Mouse (Mus musculus): ENCODE measurements around the gene Vcp. TPM values are rescaled to one million over a fixed set of nuclear protein-coding genes. Genes with fewer than 3 reads are reported as not detected.

Gene Vcp
- polyA plus RNA-seq, 1 experiment from 2014 or later: 578 TPM

GRCm38 (mm10) chr4:43030352-43030751 is 30.0 kb upstream of the Vcp start:
- Histone ChIP-seq H3K4me1 (ENCODE audit: insufficient read depth, low read length) (peaks cover 14% of the 10 kb centered on the region), H3K27me3 (ENCODE audit: insufficient read depth, low read length) (no peaks in the 10 kb centered on the region), H3K27ac (ENCODE audit: low read length) (peak overlapping the region; percentile 93), H3K36me3 (ENCODE audit: insufficient read depth, low read length) (peaks cover 39% of the 10 kb centered on the region), H3K4me3 (ENCODE audit: low read length) (peak overlapping the region; percentile 88), H3K4me2 (replicated peaks; ENCODE audit: low read depth, low read length) (peak overlapping the region; percentile 92), H3K9ac (replicated peaks; ENCODE audit: low read length) (peak overlapping the region; percentile 96), H3K9me3 (ENCODE audit: low read length) (no peaks in the 10 kb centered on the region)
- WGBS: 59% methylated on average over 9 of the region's 9 CpGs
- no peak for ATAC-seq (ENCODE audit: low FRiP score, low TSS enrichment)

GRCm38 (mm10) chr4:43029749-43030148 is 29.4 kb upstream of the Vcp start:
- no peak overlapping the region for H3K27ac ChIP-seq (ENCODE audit: low read length)
- no peak for ATAC-seq (ENCODE audit: low FRiP score, low TSS enrichment)
- H3K36me3 ChIP-seq (ENCODE audit: insufficient read depth, low read length): peaks cover 37% of the 10 kb centered on the region
- H3K4me1 ChIP-seq (ENCODE audit: insufficient read depth, low read length): peaks cover 20% of the 10 kb centered on the region
- no peaks in the 10 kb centered on the region for H3K9me3 ChIP-seq (ENCODE audit: low read length)
- no peak overlapping the region for H3K9ac ChIP-seq (replicated peaks; ENCODE audit: low read length)
- no peaks in the 10 kb centered on the region for H3K27me3 ChIP-seq (ENCODE audit: insufficient read depth, low read length)
- H3K4me3 ChIP-seq (ENCODE audit: low read length): no peak overlapping the region
- 95% methylated on average over 9 of the region's 9 CpGs for WGBS
- peak overlapping the region; percentile 92; the same call in 1 of the 2 replicates for H3K4me2 ChIP-seq (replicated peaks; ENCODE audit: low read depth, low read length)

- Histone ChIP-seq H3K4me2 (replicated peaks; ENCODE audit: low read depth, low read length) (no peak overlapping the region), H3K4me3 (ENCODE audit: low read length) (no peak overlapping the region), H3K27me3 (ENCODE audit: insufficient read depth, low read length) (no peaks in the 10 kb centered on the region), H3K4me1 (ENCODE audit: insufficient read depth, low read length) (peaks cover 25% of the 10 kb centered on the region), H3K27ac (ENCODE audit: low read length) (no peak overlapping the region), H3K9ac (replicated peaks; ENCODE audit: low read length) (no peak overlapping the region), H3K9me3 (ENCODE audit: low read length) (no peaks in the 10 kb centered on the region), H3K36me3 (ENCODE audit: insufficient read depth, low read length) (peaks cover 32% of the 10 kb centered on the region)
- WGBS: 96% methylated on average over 7 of the region's 7 CpGs
- ATAC-seq (ENCODE audit: low FRiP score, low TSS enrichment): no peak
Measured at GRCm38 (mm10) chr4:43029121-43029520, 28.8 kb upstream of the Vcp start.

- peaks cover 16% of the 10 kb centered on the region for H3K4me1 ChIP-seq (ENCODE audit: insufficient read depth, low read length)
- peak within 1 kb of the TSS; percentile 74 for H3K9ac ChIP-seq (replicated peaks; ENCODE audit: low read length)
- H3K36me3 ChIP-seq (ENCODE audit: insufficient read depth, low read length): peaks cover 57% of the 10 kb centered on the region
- peak within 1 kb of the TSS; percentile 59 for H3K4me3 ChIP-seq (ENCODE audit: low read length)
- peak; percentile 94 for ATAC-seq (ENCODE audit: low FRiP score, low TSS enrichment)
- no peaks in the 10 kb centered on the region for H3K27me3 ChIP-seq (ENCODE audit: insufficient read depth, low read length)
- H3K27ac ChIP-seq (ENCODE audit: low read length): peak within 1 kb of the TSS; percentile 94
- WGBS: 7% methylated on average over 42 of the region's 42 CpGs
- no peaks in the 10 kb centered on the region for H3K9me3 ChIP-seq (ENCODE audit: low read length)
- H3K4me2 ChIP-seq (replicated peaks; ENCODE audit: low read depth, low read length): peak within 1 kb of the TSS; percentile 87
Measured at GRCm38 (mm10) chr4:43025084-43025960, 25.0 kb upstream of the Vcp start, which contains the start of gene Pigo. Gene Pigo (minus strand): TSS chr4:43025819.

- H3K27me3 ChIP-seq (ENCODE audit: insufficient read depth, low read length): no peaks in the 10 kb centered on the region
- 75% methylated on average over 14 of the region's 14 CpGs for WGBS
- peaks cover 11% of the 10 kb centered on the region for H3K4me1 ChIP-seq (ENCODE audit: insufficient read depth, low read length)
- H3K36me3 ChIP-seq (ENCODE audit: insufficient read depth, low read length): peaks cover 63% of the 10 kb centered on the region
- peak overlapping the region; percentile 94; the same call in 1 of the 2 replicates for H3K27ac ChIP-seq (ENCODE audit: low read length)
- peak overlapping the region; percentile 74 for H3K9ac ChIP-seq (replicated peaks; ENCODE audit: low read length)
- H3K4me3 ChIP-seq (ENCODE audit: low read length): peak overlapping the region; percentile 59
- peak overlapping the region; percentile 87 for H3K4me2 ChIP-seq (replicated peaks; ENCODE audit: low read depth, low read length)
- no peaks in the 10 kb centered on the region for H3K9me3 ChIP-seq (ENCODE audit: low read length)
- no peak for ATAC-seq (ENCODE audit: low FRiP score, low TSS enrichment)
Measured at GRCm38 (mm10) chr4:43024673-43025072, 24.4 kb upstream of the Vcp start.

GRCm38 (mm10) chr4:43021341-43021740 is 21.0 kb upstream of the Vcp start:
- 80% methylated on average over 17 of the region's 17 CpGs for WGBS
- Histone ChIP-seq H3K36me3 (ENCODE audit: insufficient read depth, low read length) (peaks cover 61% of the 10 kb centered on the region), H3K4me1 (ENCODE audit: insufficient read depth, low read length) (peaks cover 11% of the 10 kb centered on the region), H3K4me2 (replicated peaks; ENCODE audit: low read depth, low read length) (no peak overlapping the region), H3K9ac (replicated peaks; ENCODE audit: low read length) (no peak overlapping the region), H3K9me3 (ENCODE audit: low read length) (no peaks in the 10 kb centered on the region), H3K27ac (ENCODE audit: low read length) (no peak overlapping the region), H3K27me3 (ENCODE audit: insufficient read depth, low read length) (no peaks in the 10 kb centered on the region), H3K4me3 (ENCODE audit: low read length) (no peak overlapping the region)
- no peak for ATAC-seq (ENCODE audit: low FRiP score, low TSS enrichment)

- Histone ChIP-seq H3K27ac (ENCODE audit: low read length) (no peak overlapping the region), H3K36me3 (ENCODE audit: insufficient read depth, low read length) (peaks cover 61% of the 10 kb centered on the region), H3K27me3 (ENCODE audit: insufficient read depth, low read length) (no peaks in the 10 kb centered on the region), H3K4me3 (ENCODE audit: low read length) (no peak overlapping the region), H3K4me2 (replicated peaks; ENCODE audit: low read depth, low read length) (no peak overlapping the region), H3K9ac (replicated peaks; ENCODE audit: low read length) (no peak overlapping the region), H3K9me3 (ENCODE audit: low read length) (no peaks in the 10 kb centered on the region), H3K4me1 (ENCODE audit: insufficient read depth, low read length) (peaks cover 11% of the 10 kb centered on the region)
- WGBS: 87% methylated on average over 16 of the region's 16 CpGs
- no peak for ATAC-seq (ENCODE audit: low FRiP score, low TSS enrichment)
Measured at GRCm38 (mm10) chr4:43020876-43021275, 20.6 kb upstream of the Vcp start.

GRCm38 (mm10) chr4:43019641-43020465 is 19.5 kb upstream of the Vcp start:
- H3K4me1 ChIP-seq (ENCODE audit: insufficient read depth, low read length): peaks cover 7% of the 10 kb centered on the region
- no peak overlapping the region for H3K9ac ChIP-seq (replicated peaks; ENCODE audit: low read length)
- H3K4me2 ChIP-seq (replicated peaks; ENCODE audit: low read depth, low read length): no peak overlapping the region
- 91% methylated on average over 23 of the region's 23 CpGs for WGBS
- H3K27me3 ChIP-seq (ENCODE audit: insufficient read depth, low read length): no peaks in the 10 kb centered on the region
- no peak for ATAC-seq (ENCODE audit: low FRiP score, low TSS enrichment)
- peaks cover 61% of the 10 kb centered on the region for H3K36me3 ChIP-seq (ENCODE audit: insufficient read depth, low read length)
- no peak overlapping the region for H3K27ac ChIP-seq (ENCODE audit: low read length)
- H3K9me3 ChIP-seq (ENCODE audit: low read length): no peaks in the 10 kb centered on the region
- H3K4me3 ChIP-seq (ENCODE audit: low read length): no peak overlapping the region

- H3K27me3 ChIP-seq (ENCODE audit: insufficient read depth, low read length): no peaks in the 10 kb centered on the region
- 91% methylated on average over 10 of the region's 10 CpGs for WGBS
- H3K4me3 ChIP-seq (ENCODE audit: low read length): no peak overlapping the region
- H3K36me3 ChIP-seq (ENCODE audit: insufficient read depth, low read length): peaks cover 61% of the 10 kb centered on the region
- no peaks in the 10 kb centered on the region for H3K4me1 ChIP-seq (ENCODE audit: insufficient read depth, low read length)
- H3K27ac ChIP-seq (ENCODE audit: low read length): no peak overlapping the region
- H3K4me2 ChIP-seq (replicated peaks; ENCODE audit: low read depth, low read length): no peak overlapping the region
- no peak for ATAC-seq (ENCODE audit: low FRiP score, low TSS enrichment)
- H3K9ac ChIP-seq (replicated peaks; ENCODE audit: low read length): no peak overlapping the region
- H3K9me3 ChIP-seq (ENCODE audit: low read length): no peaks in the 10 kb centered on the region
Measured at GRCm38 (mm10) chr4:43019176-43019575, 18.9 kb upstream of the Vcp start.
